Mouse (Mus musculus): ENCODE data around the gene Padi2. TPM values are rescaled to one million over a fixed set of nuclear protein-coding genes. Genes with fewer than 3 reads are reported as not detected.

Gene Padi2
- polyA plus RNA-seq (2014; fragmentation: Nextera tagmentation; extraction: Ambion mirVana): 15.1 and 16.1 TPM in 2 replicates

DNA sequence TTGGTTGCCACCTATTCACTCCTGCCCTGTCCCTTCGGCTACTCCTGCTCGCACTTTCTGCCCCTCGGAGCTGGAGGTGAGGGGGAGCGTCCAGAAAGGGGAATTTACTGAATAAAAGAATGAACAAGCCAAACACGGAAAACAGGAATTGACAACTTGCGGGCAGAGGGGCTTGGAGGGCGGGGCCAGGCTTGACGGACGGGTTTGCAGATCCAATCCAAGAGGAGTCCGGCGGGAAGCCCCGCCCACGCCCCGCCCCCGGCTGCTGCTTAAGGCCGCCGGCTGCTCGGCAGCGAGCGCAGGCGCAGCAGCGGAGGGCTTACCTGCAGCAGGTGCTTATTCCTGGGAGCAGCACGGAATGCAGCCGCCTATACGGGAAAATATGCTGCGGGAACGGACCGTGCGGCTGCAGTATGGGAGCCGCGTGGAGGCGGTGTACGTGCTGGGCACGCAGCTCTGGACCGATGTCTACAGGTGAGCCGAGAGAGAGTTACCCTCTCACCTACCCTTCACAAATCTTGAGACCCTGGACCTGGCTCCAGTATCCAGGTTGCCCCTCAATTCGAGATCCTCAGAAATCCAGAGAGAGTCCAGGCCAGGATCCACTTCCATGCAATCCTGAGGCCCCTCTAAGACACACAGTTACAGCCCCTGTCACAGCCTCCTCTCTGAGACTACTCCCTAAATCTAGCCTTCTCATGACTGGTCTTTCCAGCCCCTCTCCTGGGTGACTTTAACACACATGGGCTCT is at the start of gene Padi2:
Padi2 (plus strand) TSS at position 269 of the 751 bp plus-strand sequence.
- H3K9ac ChIP-seq (ENCODE audit: low read depth, low read length): peak within 1 kb of the TSS; percentile 27; the same call in 1 of the 2 replicates
- 5% methylated on average over 25 of the region's 37 CpGs for WGBS

GRCm38 (mm10) chr4:140857041-140857440 is 49.1 kb upstream of the Padi2 start:
- H3K4me3 ChIP-seq (ENCODE audit: low read depth, low read length): no peak overlapping the region
- H3K9me3 ChIP-seq (ENCODE audit: control insufficient read depth, low read length): no peaks in the 10 kb centered on the region
- no peak for ATAC-seq (ENCODE audit: low read depth)
- no peak for DNase-seq (ENCODE audit: low spot score)
- no peaks in the 10 kb centered on the region for H3K27me3 ChIP-seq (replicated peaks; ENCODE audit: control insufficient read depth, insufficient read depth, low read length)
- H3K9ac ChIP-seq (ENCODE audit: low read depth, low read length): no peak overlapping the region
- no peak overlapping the region for H3K27ac ChIP-seq (replicated peaks; ENCODE audit: low read depth, low read length)
- WGBS: 69% methylated on average over 5 of the region's 5 CpGs
- H3K36me3 ChIP-seq (ENCODE audit: control insufficient read depth, insufficient read depth, low read length): no peaks in the 10 kb centered on the region
- H3K4me2 ChIP-seq (ENCODE audit: low read depth, low read length): no peak overlapping the region
- no peaks in the 10 kb centered on the region for H3K4me1 ChIP-seq (ENCODE audit: control insufficient read depth, insufficient read depth, low read length)

More for the DNA sequence above, at the start of gene Padi2:
- DNase-seq (ENCODE audit: low spot score) (peak; percentile 90), ATAC-seq (ENCODE audit: low read depth) (peak; percentile 86)
- Histone ChIP-seq H3K27ac (replicated peaks; ENCODE audit: low read depth, low read length) (no peak within 1 kb of the TSS), H3K36me3 (ENCODE audit: control insufficient read depth, insufficient read depth, low read length) (no peaks in the 10 kb centered on the region), H3K4me2 (ENCODE audit: low read depth, low read length) (peak within 1 kb of the TSS; percentile 61), H3K27me3 (replicated peaks; ENCODE audit: control insufficient read depth, insufficient read depth, low read length) (peaks cover 39% of the 10 kb centered on the region), H3K9me3 (ENCODE audit: control insufficient read depth, low read length) (no peaks in the 10 kb centered on the region), H3K4me3 (ENCODE audit: low read depth, low read length) (peak within 1 kb of the TSS; percentile 33), H3K4me1 (ENCODE audit: control insufficient read depth, insufficient read depth, low read length) (peaks cover 3% of the 10 kb centered on the region; the same call in 1 of the 2 replicates)

DNA sequence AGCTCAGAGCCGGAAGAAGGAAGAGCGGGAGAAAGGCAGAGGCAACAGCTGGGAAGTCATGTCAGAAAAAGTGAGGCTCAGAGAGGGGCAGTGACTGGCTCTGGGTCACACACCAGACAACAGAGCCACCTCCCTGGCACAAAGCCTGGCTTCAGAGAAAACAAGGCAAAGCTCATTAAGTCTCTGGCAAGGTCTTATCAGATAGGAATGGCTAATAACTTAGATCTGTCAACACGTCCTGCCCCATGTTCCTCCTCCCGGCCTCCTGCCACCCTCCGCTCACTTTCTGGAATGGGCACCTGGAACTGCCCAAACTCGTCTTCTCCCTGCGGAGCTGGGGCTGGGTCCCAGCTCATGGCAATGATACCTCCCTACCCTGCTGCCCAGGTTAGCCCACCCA is 48.3 kb upstream of the Padi2 start:
- ATAC-seq (ENCODE audit: low read depth): no peak
- H3K4me3 ChIP-seq (ENCODE audit: low read depth, low read length): no peak overlapping the region
- H3K27me3 ChIP-seq (replicated peaks; ENCODE audit: control insufficient read depth, insufficient read depth, low read length): no peaks in the 10 kb centered on the region
- no peak overlapping the region for H3K9ac ChIP-seq (ENCODE audit: low read depth, low read length)
- no peak overlapping the region for H3K27ac ChIP-seq (replicated peaks; ENCODE audit: low read depth, low read length)
- H3K9me3 ChIP-seq (ENCODE audit: control insufficient read depth, low read length): no peaks in the 10 kb centered on the region
- no peak for DNase-seq (ENCODE audit: low spot score)
- no peaks in the 10 kb centered on the region for H3K36me3 ChIP-seq (ENCODE audit: control insufficient read depth, insufficient read depth, low read length)
- WGBS: 84% methylated on average over 6 of the region's 7 CpGs
- H3K4me1 ChIP-seq (ENCODE audit: control insufficient read depth, insufficient read depth, low read length): no peaks in the 10 kb centered on the region
- H3K4me2 ChIP-seq (ENCODE audit: low read depth, low read length): no peak overlapping the region

- WGBS: 81% methylated on average over 11 of the region's 11 CpGs
- Histone ChIP-seq H3K4me1 (ENCODE audit: control insufficient read depth, insufficient read depth, low read length) (no peaks in the 10 kb centered on the region), H3K27me3 (replicated peaks; ENCODE audit: control insufficient read depth, insufficient read depth, low read length) (no peaks in the 10 kb centered on the region), H3K27ac (replicated peaks; ENCODE audit: low read depth, low read length) (no peak overlapping the region), H3K4me2 (ENCODE audit: low read depth, low read length) (no peak overlapping the region), H3K9ac (ENCODE audit: low read depth, low read length) (no peak overlapping the region), H3K4me3 (ENCODE audit: low read depth, low read length) (no peak overlapping the region), H3K9me3 (ENCODE audit: control insufficient read depth, low read length) (no peaks in the 10 kb centered on the region), H3K36me3 (ENCODE audit: control insufficient read depth, insufficient read depth, low read length) (no peaks in the 10 kb centered on the region)
- ATAC-seq (ENCODE audit: low read depth) (no peak), DNase-seq (ENCODE audit: low spot score) (no peak)
Measured at GRCm38 (mm10) chr4:140859291-140859690, 46.9 kb upstream of the Padi2 start.

DNA sequence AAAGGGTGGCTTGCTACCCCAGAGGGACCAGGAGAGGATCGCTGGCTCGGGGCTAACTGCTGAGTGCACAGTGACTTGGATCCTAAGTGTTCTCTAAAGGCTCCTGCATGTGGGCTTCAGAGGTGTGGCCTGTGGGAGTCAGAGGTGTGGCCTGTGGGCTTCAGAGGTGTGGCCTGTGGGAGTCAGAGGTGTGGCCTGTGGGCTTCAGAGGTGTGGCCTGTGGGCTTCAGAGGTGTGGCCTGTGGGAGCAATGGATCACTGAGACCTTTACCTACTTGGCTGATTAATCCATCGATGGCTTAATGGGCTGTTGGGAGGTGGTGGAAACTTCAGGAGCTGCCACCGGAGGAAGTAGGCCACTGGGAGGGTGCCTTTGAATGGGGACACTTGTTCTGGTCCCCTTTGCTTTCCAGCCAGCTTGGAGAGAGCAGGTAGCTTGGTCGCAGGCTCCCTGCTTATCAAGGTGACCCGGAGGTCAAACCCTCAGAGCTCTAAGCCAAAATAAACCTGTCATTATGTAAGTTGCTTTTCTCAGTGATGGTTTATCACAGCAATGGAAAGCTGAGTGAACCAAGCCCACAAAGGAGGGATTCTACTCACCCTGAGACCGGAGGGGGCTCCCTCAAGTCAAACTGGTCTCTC is 45.9 kb upstream of the Padi2 start:
- DNase-seq (ENCODE audit: low spot score) (no peak), ATAC-seq (ENCODE audit: low read depth) (no peak)
- Histone ChIP-seq H3K4me2 (ENCODE audit: low read depth, low read length) (no peak overlapping the region), H3K9ac (ENCODE audit: low read depth, low read length) (no peak overlapping the region), H3K27ac (replicated peaks; ENCODE audit: low read depth, low read length) (no peak overlapping the region), H3K4me3 (ENCODE audit: low read depth, low read length) (no peak overlapping the region), H3K36me3 (ENCODE audit: control insufficient read depth, insufficient read depth, low read length) (no peaks in the 10 kb centered on the region), H3K4me1 (ENCODE audit: control insufficient read depth, insufficient read depth, low read length) (no peaks in the 10 kb centered on the region), H3K27me3 (replicated peaks; ENCODE audit: control insufficient read depth, insufficient read depth, low read length) (no peaks in the 10 kb centered on the region), H3K9me3 (ENCODE audit: control insufficient read depth, low read length) (no peaks in the 10 kb centered on the region)
- WGBS: 58% methylated on average over 7 of the region's 7 CpGs

GRCm38 (mm10) chr4:140860767-140861147 is 45.4 kb upstream of the Padi2 start:
- no peak overlapping the region for H3K4me2 ChIP-seq (ENCODE audit: low read depth, low read length)
- H3K36me3 ChIP-seq (ENCODE audit: control insufficient read depth, insufficient read depth, low read length): no peaks in the 10 kb centered on the region
- no peak overlapping the region for H3K9ac ChIP-seq (ENCODE audit: low read depth, low read length)
- no peaks in the 10 kb centered on the region for H3K4me1 ChIP-seq (ENCODE audit: control insufficient read depth, insufficient read depth, low read length)
- no peaks in the 10 kb centered on the region for H3K27me3 ChIP-seq (replicated peaks; ENCODE audit: control insufficient read depth, insufficient read depth, low read length)
- no peak overlapping the region for H3K27ac ChIP-seq (replicated peaks; ENCODE audit: low read depth, low read length)
- no peak for ATAC-seq (ENCODE audit: low read depth)
- DNase-seq (ENCODE audit: low spot score): no peak
- no peaks in the 10 kb centered on the region for H3K9me3 ChIP-seq (ENCODE audit: control insufficient read depth, low read length)
- 91% methylated on average over 7 of the region's 7 CpGs for WGBS
- no peak overlapping the region for H3K4me3 ChIP-seq (ENCODE audit: low read depth, low read length)

GRCm38 (mm10) chr4:140862036-140862650 is 44.0 kb upstream of the Padi2 start:
- H3K9me3 ChIP-seq (ENCODE audit: control insufficient read depth, low read length): no peaks in the 10 kb centered on the region
- no peak overlapping the region for H3K27ac ChIP-seq (replicated peaks; ENCODE audit: low read depth, low read length)
- H3K27me3 ChIP-seq (replicated peaks; ENCODE audit: control insufficient read depth, insufficient read depth, low read length): no peaks in the 10 kb centered on the region
- DNase-seq (ENCODE audit: low spot score) (no peak), ATAC-seq (ENCODE audit: low read depth) (no peak)
- no peaks in the 10 kb centered on the region for H3K36me3 ChIP-seq (ENCODE audit: control insufficient read depth, insufficient read depth, low read length)
- 76% methylated on average over 11 of the region's 11 CpGs for WGBS
- H3K4me1 ChIP-seq (ENCODE audit: control insufficient read depth, insufficient read depth, low read length): no peaks in the 10 kb centered on the region
- no peak overlapping the region for H3K4me2 ChIP-seq (ENCODE audit: low read depth, low read length)
- H3K9ac ChIP-seq (ENCODE audit: low read depth, low read length): no peak overlapping the region
- H3K4me3 ChIP-seq (ENCODE audit: low read depth, low read length): no peak overlapping the region

GRCm38 (mm10) chr4:140868484-140869190 is 37.5 kb upstream of the Padi2 start:
- 3% methylated on average over 14 of the region's 14 CpGs for WGBS
- H3K4me3 ChIP-seq (ENCODE audit: low read depth, low read length): no peak overlapping the region
- no peak; the same call in 1 of the 2 replicates for ATAC-seq (ENCODE audit: low read depth)

More at GRCm38 (mm10) chr4:140868484-140869190, 37.5 kb upstream of the Padi2 start:
- Histone ChIP-seq H3K4me1 (ENCODE audit: control insufficient read depth, insufficient read depth, low read length) (peaks cover 4% of the 10 kb centered on the region; the same call in 1 of the 2 replicates), H3K4me2 (ENCODE audit: low read depth, low read length) (peak overlapping the region; percentile 26), H3K27me3 (replicated peaks; ENCODE audit: control insufficient read depth, insufficient read depth, low read length) (no peaks in the 10 kb centered on the region), H3K36me3 (ENCODE audit: control insufficient read depth, insufficient read depth, low read length) (no peaks in the 10 kb centered on the region), H3K27ac (replicated peaks; ENCODE audit: low read depth, low read length) (no peak overlapping the region), H3K9ac (ENCODE audit: low read depth, low read length) (no peak overlapping the region), H3K9me3 (ENCODE audit: control insufficient read depth, low read length) (peaks cover 7% of the 10 kb centered on the region; the same call in 1 of the 2 replicates)
- peak; percentile 50 for DNase-seq (ENCODE audit: low spot score)

All from embryonic facial prominence, embryonic 14.5 days (tissue).